Mouse (Mus musculus) embryonic facial prominence, embryonic 11.5 days (tissue): ENCODE results near the gene Stxbp4. TPM values are rescaled to one million over a fixed set of nuclear protein-coding genes. Genes with fewer than 3 reads are reported as not detected.

Experiments
- polyA plus RNA-seq: library from polyadenylated mRNA; unstranded; fragments of >200 nt; fragmentation: Nextera tagmentation; extraction: Ambion mirVana; gene quantifications from 2 replicates; pipeline ENCODE4 v1.2.1, GENCODE M21; 2014

Stxbp4 gene
- polyA plus RNA-seq, 1 experiment from 2014 or later = 35.1 TPM

Other genes with a start within 250 kb of the Stxbp4 start
- gene Hlf, start 247.2 kb downstream of the Stxbp4 start, polyA plus RNA-seq = 1.1 and 1.6 TPM in 2 replicates
- gene Cox11, start 89 bp upstream of the Stxbp4 start, polyA plus RNA-seq = 28.6 and 30.5 TPM in 2 replicates
- 20.6 and 22.1 TPM in 2 replicates for gene Tom1l1, start 50.3 kb upstream of the Stxbp4 start, polyA plus RNA-seq